Mouse (Mus musculus) CH12.LX (cell line): ENCODE data around the gene Tmeff1. TPM values are rescaled to one million over a fixed set of nuclear protein-coding genes. Genes with fewer than 3 reads are reported as not detected.

Experiments
- DNase-seq: peaks from one replicate; pipeline ENCODE4 v3.0.0-alpha.2; 2013; ENCODE audit errors: extremely low read depth
- H3K27ac ChIP-seq: 2 replicates; pipeline ENCODE4 v1.5.1; 2012; ENCODE audit warnings: low read depth, mild to moderate bottlenecking, control low read depth, moderate library complexity; ENCODE audit not compliant: insufficient read depth
- H3K27me3 ChIP-seq: replicated peaks from 2 replicates; pipeline ENCODE3; 2012; ENCODE audit warnings: inconsistent platforms
- H3K36me3 ChIP-seq, 2 experiments: replicated peaks in 1 of 2; 2 replicates each; pipeline versions ENCODE3 to v1.6.1; 2012; ENCODE audit warnings: inconsistent platforms in 1 of 2, low read length in 1 of 2, mild to moderate bottlenecking in 1 of 2, mixed read lengths in 1 of 2, moderate library complexity in 1 of 2; ENCODE audit not compliant: control insufficient read depth in 1 of 2, insufficient read depth in 1 of 2
- H3K4me1 ChIP-seq, 2 experiments: 2 replicates each; pipeline ENCODE4 v1.6.1; 2012; ENCODE audit warnings: inconsistent platforms in 1 of 2, moderate library complexity in 1 of 2; ENCODE audit not compliant: insufficient read depth in 2 of 2, control insufficient read depth in 1 of 2
- H3K4me2 ChIP-seq: 2 replicates; pipeline ENCODE4 v1.6.1; 2012; ENCODE audit warnings: low read depth, mild to moderate bottlenecking, control low read depth; ENCODE audit not compliant: poor library complexity, insufficient read depth, severe bottlenecking
- H3K4me3 ChIP-seq, 3 experiments: fragments of 150-350 bp in 1 of 3; sonication (generic) in 1 of 3; replicated peaks in 1 of 3; 2 replicates each; pipeline versions ENCODE3 to v1.5.1; 2011 to 2012; ENCODE audit warnings: low read depth in 2 of 3, low read length in 2 of 3, mild to moderate bottlenecking in 2 of 3, moderate library complexity in 2 of 3, control low read depth in 1 of 3, improper control_type of control experiment in 1 of 3, inconsistent platforms in 1 of 3, mixed read lengths in 1 of 3; ENCODE audit not compliant: poor library complexity in 1 of 3
- H3K79me2 ChIP-seq: replicated peaks from 2 replicates; pipeline ENCODE4 v1.6.1; 2012; ENCODE audit warnings: mild to moderate bottlenecking, moderate library complexity; ENCODE audit not compliant: control insufficient read depth, poor library complexity, insufficient read depth, severe bottlenecking; ENCODE audit errors: extremely low read depth
- H3K9ac ChIP-seq: 2 replicates; pipeline ENCODE4 v1.6.1; 2012; ENCODE audit warnings: low read depth, mild to moderate bottlenecking, control low read depth, moderate library complexity; ENCODE audit not compliant: insufficient read depth
- H3K9me3 ChIP-seq: replicated peaks from 2 replicates; pipeline ENCODE3; 2012; ENCODE audit warnings: low read length, inconsistent platforms, mixed read lengths
- IRF4 ChIP-seq: IDR thresholded peaks from 2 replicates; pipeline ENCODE4 v1.6.1; 2014; ENCODE audit warnings: low read depth, mild to moderate bottlenecking, inconsistent platforms, low read length, improper control_type of control experiment
- JUN ChIP-seq: IDR thresholded peaks from 2 replicates; pipeline ENCODE4 v1.6.1; 2011; ENCODE audit warnings: low read depth, mild to moderate bottlenecking, low read length, improper control_type of control experiment, moderate library complexity; ENCODE audit not compliant: insufficient read depth
- KAT2A ChIP-seq: IDR thresholded peaks from 2 replicates; pipeline ENCODE4 v1.6.1; 2012; ENCODE audit warnings: low read length, improper control_type of control experiment, inconsistent platforms; ENCODE audit not compliant: insufficient replicate concordance
- MAX ChIP-seq: IDR thresholded peaks from 2 replicates; pipeline ENCODE4 v1.6.1; 2011; ENCODE audit warnings: low read length, improper control_type of control experiment
- SIN3A ChIP-seq: IDR thresholded peaks from 2 replicates; pipeline ENCODE4 v1.6.1; 2012; ENCODE audit warnings: low read length, improper control_type of control experiment, inconsistent platforms
- ZC3H11A ChIP-seq: IDR thresholded peaks from 2 replicates; pipeline ENCODE4 v1.6.1; 2012; ENCODE audit warnings: low read depth, mild to moderate bottlenecking, inconsistent platforms, low read length, improper control_type of control experiment
- ZNF384 ChIP-seq: IDR thresholded peaks from 2 replicates; pipeline ENCODE4 v1.6.1; 2012; ENCODE audit warnings: low read depth, low read length, improper control_type of control experiment, inconsistent platforms
- dilution Hi-C: fragments of 300-500 bp; cut with MboI; formaldehyde crosslinking; loops from 2 replicates; pipeline ENCODE4 v1.14.3; 2020; ENCODE audit warnings: low sequenced_read_pairs; ENCODE audit not compliant: extremely low pct_unique_long_range_greater_than_20kb, extremely low pct_ligation_motif_present
- in situ Hi-C: fragments of 300-500 bp; cut with MboI; formaldehyde crosslinking; loops from 3 replicates; pipeline ENCODE4 v1.14.3; 2019; ENCODE audit warnings: low sequenced_read_pairs, low pct_ligation_motif_present, low pct_unique_long_range_greater_than_20kb, mixed read lengths
- polyA plus RNA-seq: library from polyadenylated mRNA; unstranded; fragments of >175 nt; gene quantifications from 2 replicates; pipeline ENCODE4 v1.2.1, GENCODE M21; 2012; ENCODE audit warnings: low read depth; ENCODE audit not compliant: insufficient read length
- total RNA-seq, 2 experiments: library from RNA; depleted of rRNA; stranded (reverse); fragments of 300-350 nt in 1 of 2; fragments of >200 nt in 1 of 2; gene quantifications; 2 replicates each; pipeline ENCODE4 v1.2.3; 2012 to 2014

Tmeff1 gene
- total and polyA plus RNA-seq, 3 experiments: 23.3 to 32.4 (median 29.6) TPM

DNA sequence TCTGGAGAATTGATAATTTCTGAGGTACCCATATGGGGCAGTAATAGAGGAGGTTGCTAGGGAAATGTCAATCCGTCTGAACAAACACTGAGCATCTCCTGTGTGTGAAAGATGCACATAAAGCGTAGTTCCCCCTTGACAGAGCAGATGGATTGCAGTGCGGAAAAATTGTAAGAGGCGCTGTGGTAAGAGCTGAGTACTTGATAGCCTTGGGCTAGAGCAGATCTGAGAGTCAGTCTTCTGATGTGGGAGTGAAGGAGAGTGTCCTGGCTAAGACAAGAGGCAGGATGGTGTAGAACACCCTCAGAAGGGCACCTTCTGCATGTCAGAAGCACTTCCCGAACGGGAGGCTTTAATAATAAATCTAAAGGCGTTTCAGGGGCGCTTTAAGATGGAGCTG lies 40.8 kb upstream of the Tmeff1 start:
- Histone ChIP-seq H3K4me3 (no peak overlapping the region), H3K27ac (no peak overlapping the region), H3K27me3 (no peaks in the 10 kb centered on the region), H3K79me2 (no peaks in the 10 kb centered on the region), H3K36me3 (no peaks in the 10 kb centered on the region), H3K9ac (no peak overlapping the region), H3K4me2 (no peak overlapping the region), H3K9me3 (peaks cover 3% of the 10 kb centered on the region), H3K4me1 (no peaks in the 10 kb centered on the region)
- in situ Hi-C loops (no loop called here), dilution Hi-C loops (no loop called here)
- TF ChIP-seq JUN: no peak
- TF ChIP-seq ZC3H11A: no peak
- no peak for TF ChIP-seq ZNF384
- no peak for TF ChIP-seq IRF4
- no peak for TF ChIP-seq KAT2A
- DNase-seq: no peak

DNA sequence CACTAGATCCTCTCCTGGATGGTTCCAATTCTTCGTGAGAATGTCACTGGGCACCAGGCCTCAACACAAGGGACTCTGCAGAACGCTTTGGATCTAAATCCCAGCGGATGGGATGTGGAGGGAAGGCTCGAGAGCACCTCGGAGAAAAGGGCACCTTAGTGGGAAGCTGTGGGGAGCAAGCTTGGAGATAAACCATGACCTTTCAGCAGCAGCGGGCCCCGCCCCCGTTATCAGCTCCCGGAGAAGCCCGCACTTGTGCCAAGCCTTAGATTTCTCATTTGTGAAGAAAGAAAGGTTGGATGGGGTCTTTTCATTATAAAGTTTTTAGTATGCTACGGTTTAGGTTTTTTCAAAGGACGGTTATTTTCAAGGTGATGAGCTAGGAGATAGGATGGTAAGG lies 39.0 kb upstream of the Tmeff1 start:
- no peaks in the 10 kb centered on the region for H3K79me2 ChIP-seq
- dilution Hi-C loops: no loop called here

DNA sequence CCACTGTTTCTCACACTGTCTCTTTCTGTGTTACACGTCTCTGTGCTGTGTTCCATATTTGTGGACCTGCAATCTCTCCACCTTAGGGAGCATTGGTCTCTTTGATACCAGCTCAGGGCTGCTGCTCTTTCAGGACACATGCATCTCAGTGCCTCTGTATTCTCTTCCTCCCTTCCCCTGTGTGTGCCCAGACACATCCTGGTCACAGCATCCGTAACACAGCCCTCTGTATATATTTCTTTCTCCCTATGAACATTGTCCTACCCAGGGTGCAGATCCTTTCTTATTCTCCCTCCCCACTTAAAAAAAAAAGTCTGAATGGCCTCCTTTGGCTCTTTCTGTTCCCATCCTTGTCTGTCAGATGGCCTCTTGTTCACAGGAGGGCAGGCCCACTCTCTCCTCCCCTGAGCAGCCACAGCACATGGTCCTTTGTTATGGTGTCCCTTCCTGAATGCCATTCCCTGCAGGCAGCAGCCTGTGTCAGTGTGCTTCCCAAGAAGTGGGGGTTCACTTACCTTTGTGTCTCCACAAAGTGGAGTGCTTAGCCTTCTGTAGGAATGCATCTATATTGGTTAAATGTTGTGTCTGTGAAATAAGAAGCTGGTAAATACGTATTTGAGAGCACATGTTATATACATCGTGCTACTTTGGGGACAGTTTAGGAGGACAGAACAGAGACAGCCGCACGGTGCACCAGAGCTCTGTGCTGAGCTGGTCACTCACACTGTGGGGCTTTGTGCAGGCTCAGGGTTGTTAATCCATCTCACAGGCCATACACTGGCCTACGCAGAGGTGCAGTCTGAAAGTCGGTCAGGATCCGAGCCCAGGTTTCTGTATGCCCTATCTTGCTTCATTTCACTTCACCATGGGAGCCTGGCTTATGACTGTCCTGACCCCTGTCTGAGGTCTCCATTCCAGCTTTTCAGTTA lies 38.1 kb upstream of the Tmeff1 start:
- H3K27ac ChIP-seq: no peak overlapping the region
- no peaks in the 10 kb centered on the region for H3K4me1 ChIP-seq
- no peak overlapping the region for H3K4me3 ChIP-seq
- no peak overlapping the region for H3K9ac ChIP-seq
- H3K4me2 ChIP-seq: no peak overlapping the region
- TF ChIP-seq MAX: no peak
- DNase-seq: no peak
- no peaks in the 10 kb centered on the region for H3K36me3 ChIP-seq
- H3K9me3 ChIP-seq: no peaks in the 10 kb centered on the region
- no peaks in the 10 kb centered on the region for H3K27me3 ChIP-seq
- no peaks in the 10 kb centered on the region for H3K79me2 ChIP-seq
- in situ Hi-C loops: no loop called here
- dilution Hi-C loops: no loop called here

More for the DNA sequence above, 39.0 kb upstream of the Tmeff1 start:
- Histone ChIP-seq H3K9me3 (no peaks in the 10 kb centered on the region), H3K4me3 (no peak overlapping the region), H3K9ac (no peak overlapping the region), H3K27ac (no peak overlapping the region), H3K36me3 (no peaks in the 10 kb centered on the region), H3K4me1 (no peaks in the 10 kb centered on the region), H3K4me2 (no peak overlapping the region), H3K27me3 (no peaks in the 10 kb centered on the region)
- no peak for DNase-seq
- no peak for TF ChIP-seq SIN3A
- in situ Hi-C loops: no loop called here
